Mouse (Mus musculus) liver, embryonic 16.5 days (tissue): Measurements from ENCODE around the gene Tmem269. TPM values are rescaled to one million over a fixed set of nuclear protein-coding genes. Genes with fewer than 3 reads are reported as not detected.

Experiments
- ATAC-seq: fragments of 200-750 bp; cut with Nextera tagmentation; 2 replicates; pipeline ENCODE4 v1.8.0; 2017; ENCODE audit warnings: low read depth, mild to moderate bottlenecking, moderate number of reproducible peaks, moderate library complexity
- H3K27ac ChIP-seq: fragments of 300-500 bp; sonication (generic); 2 replicates; pipeline ENCODE4 v1.5.1; 2014; ENCODE audit warnings: mild to moderate bottlenecking, low read length
- H3K27me3 ChIP-seq: fragments of 300-500 bp; sonication (generic); 2 replicates; pipeline ENCODE4 v1.6.1; 2014; ENCODE audit warnings: low read depth, low read length, mixed read lengths; ENCODE audit not compliant: control insufficient read depth, insufficient read depth
- H3K36me3 ChIP-seq: fragments of 300-500 bp; sonication (generic); 2 replicates; pipeline ENCODE4 v1.6.1; 2014; ENCODE audit warnings: mild to moderate bottlenecking; ENCODE audit not compliant: control insufficient read depth, insufficient read depth
- H3K4me1 ChIP-seq: fragments of 300-500 bp; sonication (generic); 2 replicates; pipeline ENCODE4 v1.6.1; 2014; ENCODE audit warnings: low read depth, low read length, mixed read lengths; ENCODE audit not compliant: control insufficient read depth
- H3K4me2 ChIP-seq: fragments of 300-500 bp; sonication (generic); 2 replicates; pipeline ENCODE4 v1.6.1; 2014; ENCODE audit warnings: low read depth, low read length, mixed read lengths
- H3K4me3 ChIP-seq: fragments of 300-500 bp; sonication (generic); 2 replicates; pipeline ENCODE4 v1.5.1; 2014; ENCODE audit warnings: low read depth, mild to moderate bottlenecking, low read length
- H3K9ac ChIP-seq: fragments of 300-500 bp; sonication (generic); 2 replicates; pipeline ENCODE4 v1.6.1; 2014; ENCODE audit warnings: low read depth, low read length
- H3K9me3 ChIP-seq: fragments of 300-500 bp; sonication (generic); replicated peaks from 2 replicates; pipeline ENCODE4 v1.6.1; 2016; ENCODE audit warnings: low read length; ENCODE audit not compliant: control insufficient read depth
- WGBS: fragments of 180-500 bp; shearing (Covaris S2); extraction: QIAGEN DNeasy Blood & Tissue Kit; methylation state at CpG from one replicate; pipeline ENCODE4 v1.1.7; 2014; ENCODE audit not compliant: insufficient replicate concordance; 5-methylcytosine and 5-hydroxymethylcytosine counted together
- polyA plus RNA-seq: library from polyadenylated mRNA; unstranded; fragments of >200 nt; fragmentation: Nextera tagmentation; extraction: Ambion mirVana; gene quantifications from 2 replicates; pipeline ENCODE4 v1.2.1, GENCODE M21; 2015

Tmem269 gene
- polyA plus RNA-seq, 1 experiment from 2014 or later: not detected

- 75% methylated on average over 12 of the region's 12 CpGs for WGBS
- Histone ChIP-seq H3K4me3 (no peak overlapping the region), H3K36me3 (no peaks in the 10 kb centered on the region), H3K9me3 (no peaks in the 10 kb centered on the region), H3K27ac (no peak overlapping the region), H3K27me3 (no peaks in the 10 kb centered on the region), H3K4me2 (no peak overlapping the region), H3K4me1 (peaks cover 11% of the 10 kb centered on the region), H3K9ac (no peak overlapping the region)
- ATAC-seq: no peak
Measured at GRCm38 (mm10) chr4:119242571-119242970, 24.6 kb upstream of the Tmem269 start.

DNA sequence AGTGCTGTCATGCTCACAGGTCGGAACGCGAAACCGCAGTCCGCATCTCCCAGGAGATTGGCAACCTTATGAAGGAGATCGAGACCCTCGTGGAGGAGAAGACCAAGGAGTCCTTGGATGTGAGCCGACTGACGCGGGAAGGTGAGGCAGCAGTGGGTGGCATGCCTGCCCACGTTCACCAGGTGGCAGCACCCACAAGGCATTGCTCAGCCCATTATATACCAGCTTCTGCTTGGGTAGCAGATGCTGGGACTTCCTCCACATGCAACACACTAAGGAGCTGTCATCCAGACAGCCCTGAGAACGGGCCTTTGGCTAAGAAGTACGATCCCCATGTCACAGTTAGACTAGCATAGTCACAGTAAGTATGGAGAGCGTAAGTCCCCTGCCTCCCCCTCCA lies 23.6 kb upstream of the Tmem269 start:
- 72% methylated on average over 14 of the region's 14 CpGs for WGBS
- Histone ChIP-seq H3K9ac (no peak overlapping the region), H3K4me1 (peaks cover 11% of the 10 kb centered on the region), H3K27ac (no peak overlapping the region), H3K36me3 (no peaks in the 10 kb centered on the region), H3K9me3 (no peaks in the 10 kb centered on the region), H3K27me3 (no peaks in the 10 kb centered on the region), H3K4me2 (no peak overlapping the region), H3K4me3 (no peak overlapping the region)
- ATAC-seq: no peak

- 13% methylated on average over 12 of the region's 12 CpGs for WGBS
- Histone ChIP-seq H3K27me3 (0 out of 2 replicates have a peak, but pooled peaks cover 2% of the 10 kb centered on the region), H3K27ac (0 out of 2 replicates have a peak overlapping the region, but pooled peaks have one; percentile 4), H3K9ac (peak overlapping the region; percentile 46), H3K4me2 (peak overlapping the region; percentile 45), H3K4me1 (peaks cover 11% of the 10 kb centered on the region), H3K9me3 (no peaks in the 10 kb centered on the region), H3K36me3 (no peaks in the 10 kb centered on the region), H3K4me3 (peak overlapping the region; percentile 35)
- peak; percentile 57 for ATAC-seq
Measured at GRCm38 (mm10) chr4:119239181-119239682, 21.2 kb upstream of the Tmem269 start.

GRCm38 (mm10) chr4:119238661-119239060 lies 20.6 kb upstream of the Tmem269 start:
- no peaks in the 10 kb centered on the region for H3K36me3 ChIP-seq
- no peak overlapping the region for H3K27ac ChIP-seq
- H3K27me3 ChIP-seq: peaks cover 3% of the 10 kb centered on the region; the same call in 1 of the 2 replicates
- H3K4me1 ChIP-seq: peaks cover 13% of the 10 kb centered on the region
- H3K9me3 ChIP-seq: no peaks in the 10 kb centered on the region
- 49% methylated on average over 3 of the region's 3 CpGs for WGBS
- H3K4me2 ChIP-seq: peak overlapping the region; percentile 45
- ATAC-seq: peak; percentile 53
- no peak overlapping the region for H3K9ac ChIP-seq
- H3K4me3 ChIP-seq: peak overlapping the region; percentile 35

- peaks cover 6% of the 10 kb centered on the region; the same call in 1 of the 2 replicates for H3K27me3 ChIP-seq
- no peak overlapping the region for H3K9ac ChIP-seq
- no peak overlapping the region for H3K27ac ChIP-seq
- WGBS: 65% methylated on average over 3 of the region's 3 CpGs
- peaks cover 25% of the 10 kb centered on the region for H3K4me1 ChIP-seq
- H3K9me3 ChIP-seq: no peaks in the 10 kb centered on the region
- H3K36me3 ChIP-seq: no peaks in the 10 kb centered on the region
- no peak for ATAC-seq
- 0 out of 2 replicates have a peak overlapping the region, but pooled peaks have one; percentile 89 for H3K4me3 ChIP-seq
- peak overlapping the region; percentile 98 for H3K4me2 ChIP-seq
Measured at GRCm38 (mm10) chr4:119234348-119234747, 16.3 kb upstream of the Tmem269 start.

- Histone ChIP-seq H3K27ac (0 out of 2 replicates have a peak overlapping the region, but pooled peaks have one; percentile 23), H3K36me3 (no peaks in the 10 kb centered on the region), H3K4me3 (peak overlapping the region; percentile 89), H3K9ac (peak overlapping the region; percentile 79), H3K4me2 (peak overlapping the region; percentile 98), H3K4me1 (peaks cover 19% of the 10 kb centered on the region), H3K9me3 (no peaks in the 10 kb centered on the region), H3K27me3 (peaks cover 6% of the 10 kb centered on the region; the same call in 1 of the 2 replicates)
- under 1% methylated on average over 36 of the region's 36 CpGs for WGBS
- ATAC-seq: peak; percentile 42
Measured at GRCm38 (mm10) chr4:119233256-119233901, 15.4 kb upstream of the Tmem269 start.

DNA sequence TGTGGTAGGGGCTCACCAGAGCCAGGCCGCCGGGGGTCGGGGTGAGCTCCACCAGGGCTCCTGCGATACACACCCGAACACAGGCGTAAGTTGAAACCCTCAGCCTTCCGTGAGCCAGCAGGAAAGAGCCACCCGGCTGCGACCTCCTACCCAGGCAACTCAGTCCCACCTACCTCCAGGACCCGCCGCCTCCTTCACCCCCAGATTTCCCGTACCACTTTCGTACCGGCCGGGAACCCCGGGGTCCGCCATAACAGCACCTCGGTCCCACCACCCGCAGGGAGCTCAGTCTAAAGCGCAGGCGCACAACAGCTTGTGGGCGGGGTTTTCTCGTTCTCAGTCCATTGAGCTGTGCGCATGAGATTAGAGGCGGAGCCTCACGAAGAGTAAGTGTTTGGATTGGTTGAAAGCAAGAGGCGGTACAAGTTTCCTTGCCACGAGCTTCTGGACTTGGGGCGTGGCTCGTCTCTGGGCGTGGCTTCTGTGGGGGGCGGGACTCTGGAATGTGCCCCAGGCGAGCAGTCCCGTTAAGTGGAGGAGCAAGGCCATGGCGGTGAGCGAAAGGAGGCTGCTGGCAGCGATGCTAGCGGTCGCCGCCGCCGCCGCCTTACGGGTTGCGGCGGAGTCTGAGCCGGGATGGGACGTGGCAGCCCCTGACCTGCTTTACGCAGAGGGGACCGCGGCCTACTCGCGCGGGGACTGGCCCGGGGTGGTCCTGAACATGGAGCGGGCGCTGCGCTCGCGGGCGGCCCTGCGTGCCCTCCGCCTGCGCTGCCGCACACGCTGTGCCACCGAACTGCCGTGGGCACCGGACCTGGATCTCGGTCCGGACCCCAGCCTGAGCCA lies 14.6 kb upstream of the Tmem269 start, which contains the start of the genes AU022252 and P3h1:
Gene AU022252 (minus strand): TSS at position 303 of the 846 bp plus-strand sequence.
Gene P3h1 (plus strand): TSS at position 506 of the 846 bp plus-strand sequence.
- Histone ChIP-seq H3K27me3 (peaks cover 6% of the 10 kb centered on the region; the same call in 1 of the 2 replicates), H3K27ac (peak within 1 kb of the TSS; percentile 59), H3K9ac (peak within 1 kb of the TSS; percentile 86), H3K4me2 (peak within 1 kb of the TSS; percentile 98), H3K4me3 (peak within 1 kb of the TSS; percentile 89), H3K36me3 (no peaks in the 10 kb centered on the region), H3K9me3 (no peaks in the 10 kb centered on the region), H3K4me1 (peaks cover 19% of the 10 kb centered on the region)
- peak; percentile 96 for ATAC-seq
- under 1% methylated on average over 71 of the region's 71 CpGs for WGBS

DNA sequence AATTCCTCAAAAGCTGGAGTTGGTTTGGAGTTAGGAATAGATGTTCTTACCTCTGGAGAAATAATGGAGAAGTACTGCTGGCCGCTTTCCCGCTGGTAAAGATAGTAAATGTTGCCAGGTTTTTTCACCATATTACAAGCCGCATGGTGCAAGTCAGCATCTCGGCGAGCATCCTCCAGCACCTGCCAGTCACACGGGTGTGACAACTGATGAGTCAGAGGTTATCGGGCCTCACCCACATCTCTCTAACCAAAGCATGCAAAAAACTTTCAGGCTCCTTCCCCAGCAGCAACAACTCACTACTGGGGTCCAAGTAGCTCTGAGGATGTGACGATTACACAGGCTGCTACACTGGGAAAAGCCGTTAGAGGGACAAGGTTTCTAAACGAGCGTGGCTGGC lies 8.7 kb upstream of the Tmem269 start:
- H3K27me3 ChIP-seq: no peaks in the 10 kb centered on the region
- no peak overlapping the region for H3K4me3 ChIP-seq
- 0 out of 2 replicates have a peak, but pooled peaks have one; percentile 38 for ATAC-seq
- peaks cover 8% of the 10 kb centered on the region for H3K36me3 ChIP-seq
- 75% methylated on average over 11 of the region's 11 CpGs for WGBS
- no peak overlapping the region for H3K27ac ChIP-seq
- H3K4me1 ChIP-seq: peaks cover 6% of the 10 kb centered on the region
- H3K4me2 ChIP-seq: no peak overlapping the region
- no peak overlapping the region for H3K9ac ChIP-seq
- no peaks in the 10 kb centered on the region for H3K9me3 ChIP-seq
